Comparison of ENCODE assay signal across 9 mouse cellular contexts in the genomic region with DNA sequence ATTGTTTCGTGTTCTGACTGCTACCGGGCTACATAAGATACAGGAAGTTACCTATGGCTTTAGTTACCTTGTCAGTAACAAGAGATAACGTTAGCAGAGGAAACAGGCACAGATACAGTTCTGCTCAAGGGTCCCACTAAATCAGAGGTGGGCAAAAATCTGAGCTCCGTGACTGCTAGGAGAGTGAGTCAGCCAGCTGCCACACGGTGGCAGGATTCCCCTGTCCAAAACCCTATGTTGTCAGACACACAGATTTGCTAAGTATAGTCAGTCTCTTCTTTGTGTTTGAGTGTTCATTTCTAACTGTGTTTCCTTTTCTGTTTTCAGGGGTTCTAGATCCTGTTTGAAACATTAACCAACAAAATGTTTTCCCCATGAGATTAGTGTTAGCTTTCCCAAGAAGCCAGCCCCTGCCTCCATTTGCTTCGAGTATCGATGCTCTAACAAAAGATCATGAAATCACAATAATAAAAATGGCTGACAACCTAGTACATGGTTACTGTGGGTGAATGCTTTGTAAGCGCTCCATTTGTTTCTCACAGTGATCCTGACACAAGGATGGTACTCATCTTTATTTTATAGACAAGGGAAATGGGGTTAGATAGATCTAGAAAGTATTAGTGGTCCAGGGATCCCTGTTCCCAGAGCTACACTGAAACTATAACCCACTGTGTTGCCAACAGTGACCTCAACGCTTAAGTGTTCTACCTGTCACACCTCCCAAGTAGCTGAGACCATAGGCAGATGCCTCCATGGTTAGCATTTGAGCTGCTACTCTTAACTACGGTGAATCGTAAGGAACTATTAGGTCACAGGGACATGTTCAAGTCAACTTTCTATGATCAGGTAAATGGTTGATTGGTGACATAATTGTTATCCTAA. TPM values are rescaled to one million over a fixed set of nuclear protein-coding genes. Genes with fewer than 3 reads are reported as not detected.
DNase-seq lines count a peak whose midpoint lies in the region; ATAC-seq and TF ChIP-seq lines count a peak whose summit lies in the region.
"Had no signal": no experiment of that assay in that cellular context is flagged by ENCODE, and none has a peak within 500 bp of the region (broad histone marks: within the 10 kb centered on the region; RNA-seq: fewer than 3 reads in every experiment).

No protein-coding gene starts in this region.

- peak; percentile 56; the same call in 1 of the 2 replicates for TF ChIP-seq CTCF in cerebellum, adult 2 months (IDR thresholded peaks at IDR 0.05; ENCODE audit: borderline replicate concordance, insufficient read depth, low read depth, low read length)

- H3K9me3 ChIP-seq in forebrain, embryonic 11.5 days (ENCODE audit: control insufficient read depth, low read length): no peaks in the 10 kb centered on the region
- no peaks in the 10 kb centered on the region for H3K9me3 ChIP-seq in hindbrain, embryonic 14.5 days (ENCODE audit: control insufficient read depth, low read length)
- no peaks in the 10 kb centered on the region for H3K9me3 ChIP-seq in midbrain, embryonic 10.5 days (replicated peaks)

- WGBS in cerebellum, adult 2 months: 58% methylated on average over 11 of the region's 11 CpGs
- WGBS in forebrain, embryonic 11.5 days: 61% methylated on average over 11 of the region's 11 CpGs
- WGBS in hindbrain, embryonic 14.5 days: 59% methylated on average over 11 of the region's 11 CpGs
- 61% methylated on average over 11 of the region's 11 CpGs for WGBS in midbrain, embryonic 10.5 days

- no peak overlapping the region for H3K9ac ChIP-seq in forebrain, embryonic 11.5 days (ENCODE audit: low read length)
- H3K9ac ChIP-seq in hindbrain, embryonic 14.5 days: no peak overlapping the region

- H3K27me3 ChIP-seq in cerebellum, adult 2 months (ENCODE audit: control insufficient read depth, insufficient read depth, low read length): no peaks in the 10 kb centered on the region
- H3K27me3 ChIP-seq in forebrain, embryonic 11.5 days (ENCODE audit: control insufficient read depth, insufficient read depth, low read length): no peaks in the 10 kb centered on the region
- no peaks in the 10 kb centered on the region for H3K27me3 ChIP-seq in hindbrain, embryonic 14.5 days (ENCODE audit: control insufficient read depth, insufficient read depth, low read length)
- no peaks in the 10 kb centered on the region for H3K27me3 ChIP-seq in midbrain, embryonic 10.5 days (ENCODE audit: low read depth, poor library complexity, severe bottlenecking)

- no peak overlapping the region for H3K27ac ChIP-seq in cerebellum, adult 2 months (ENCODE audit: insufficient read depth, low read length)
- H3K27ac ChIP-seq in forebrain, embryonic 11.5 days (ENCODE audit: low read depth, low read length): no peak overlapping the region
- no peak overlapping the region for H3K27ac ChIP-seq in hindbrain, embryonic 14.5 days
- H3K27ac ChIP-seq in midbrain, embryonic 10.5 days (replicated peaks): 0 out of 2 replicates have a peak overlapping the region, but pooled peaks have one; percentile 13

- TF ChIP-seq POLR2A in cerebellum, adult 2 months (IDR thresholded peaks at IDR 0.05; ENCODE audit: borderline replicate concordance, insufficient read depth, low read length): no peak

- H3K36me3 ChIP-seq in forebrain, embryonic 11.5 days (ENCODE audit: control insufficient read depth, insufficient read depth, low read length): peaks cover 3% of the 10 kb centered on the region
- H3K36me3 ChIP-seq in hindbrain, embryonic 14.5 days (replicated peaks; ENCODE audit: control insufficient read depth, insufficient read depth): peaks cover 3% of the 10 kb centered on the region
- peaks cover 4% of the 10 kb centered on the region for H3K36me3 ChIP-seq in midbrain, embryonic 10.5 days

- no peak for DNase-seq in cerebellum, adult 2 months
- peak; percentile 55 for DNase-seq in MN1 (ENCODE audit: low spot score)
- DNase-seq in forebrain, embryonic 11.5 days (ENCODE audit: low spot score): peak; percentile 77
- peak; percentile 79 for DNase-seq in hindbrain, embryonic 14.5 days (ENCODE audit: low spot score)
- DNase-seq in layer of hippocampus, postnatal 10 days (ENCODE audit: low spot score in 2 of 2): peak; percentile 70 to 77
- DNase-seq in midbrain, embryonic 10.5 days (ENCODE audit: low spot score): peak; percentile 65
- DNase-seq in testis, postnatal 10 days (ENCODE audit: low spot score): peak; percentile 78

- no peak overlapping the region for H3K4me3 ChIP-seq in cerebellum, adult 2 months (replicated peaks; ENCODE audit: insufficient read depth, low read depth, low read length)
- H3K4me3 ChIP-seq in forebrain, embryonic 11.5 days (ENCODE audit: low read depth, low read length): no peak overlapping the region
- no peak overlapping the region for H3K4me3 ChIP-seq in hindbrain, embryonic 14.5 days (replicated peaks; ENCODE audit: low read length)
- no peak overlapping the region for H3K4me3 ChIP-seq in midbrain, embryonic 10.5 days

- H3K4me2 ChIP-seq in forebrain, embryonic 11.5 days (ENCODE audit: low read depth, low read length, severe bottlenecking): no peak overlapping the region
- no peak overlapping the region for H3K4me2 ChIP-seq in hindbrain, embryonic 14.5 days (replicated peaks)

- ATAC-seq in cerebellum, adult (ENCODE audit: insufficient number of reproducible peaks, low FRiP score, low TSS enrichment): no peak; the same call in 1 of the 2 replicates
- ATAC-seq in forebrain, embryonic 11.5 days (replicated peaks; ENCODE audit: low FRiP score): peak; percentile 78
- peak; percentile 92 for ATAC-seq in hindbrain, embryonic 14.5 days (ENCODE audit: low FRiP score)

- no peaks in the 10 kb centered on the region for H3K4me1 ChIP-seq in cerebellum, adult 2 months (ENCODE audit: control insufficient read depth, insufficient read depth, low read length)
- no peaks in the 10 kb centered on the region for H3K4me1 ChIP-seq in forebrain, embryonic 11.5 days (replicated peaks; ENCODE audit: control insufficient read depth, insufficient read depth, low read length)
- H3K4me1 ChIP-seq in hindbrain, embryonic 14.5 days (replicated peaks; ENCODE audit: control insufficient read depth, insufficient read depth, low read length): no peaks in the 10 kb centered on the region
- no peaks in the 10 kb centered on the region for H3K4me1 ChIP-seq in midbrain, embryonic 10.5 days

RNA-seq across cellular contexts. Expression of a gene that starts 15.3 kb away (rescaled TPM):
- polyA plus RNA-seq in cerebellum, adult 2 months (2012; rRNA removed): 15.2 and 15.9 TPM in 2 replicates
- 35.1 and 37.4 TPM in 2 replicates for polyA plus RNA-seq in forebrain, embryonic 11.5 days (2014; fragmentation: Nextera tagmentation; extraction: Ambion mirVana)
- polyA plus RNA-seq in hindbrain, embryonic 14.5 days (2014; fragmentation: Nextera tagmentation; extraction: Ambion mirVana): 13.4 and 14.9 TPM in 2 replicates
- total RNA-seq in layer of hippocampus, postnatal 10 days (2021): 10 to 100 TPM; 12.6 to 13.5 TPM
- 45.8 and 52.2 TPM in 2 replicates for polyA plus RNA-seq in midbrain, embryonic 10.5 days (2016; fragmentation: Nextera tagmentation; extraction: Ambion mirVana)

RNA-seq across cellular contexts. Expression of a gene that starts 15.3 kb away (rescaled TPM):
- polyA plus RNA-seq in cerebellum, adult 2 months (2012; rRNA removed): 12.7 and 13.3 TPM in 2 replicates
- 112 and 146 TPM in 2 replicates for polyA plus RNA-seq in forebrain, embryonic 11.5 days (2014; fragmentation: Nextera tagmentation; extraction: Ambion mirVana)
- 61.3 and 66.5 TPM in 2 replicates for polyA plus RNA-seq in hindbrain, embryonic 14.5 days (2014; fragmentation: Nextera tagmentation; extraction: Ambion mirVana)
- total RNA-seq in layer of hippocampus, postnatal 10 days (2021): 10 to 100 TPM; 16.3 to 25.7 TPM
- polyA plus RNA-seq in midbrain, embryonic 10.5 days (2016; fragmentation: Nextera tagmentation; extraction: Ambion mirVana): 122 and 139 TPM in 2 replicates

RNA-seq across cellular contexts. Expression of a gene that starts 30.8 kb away (rescaled TPM):
- 17.6 and 19.2 TPM in 2 replicates for polyA plus RNA-seq in cerebellum, adult 2 months (2012; rRNA removed)
- polyA plus RNA-seq in forebrain, embryonic 11.5 days (2014; fragmentation: Nextera tagmentation; extraction: Ambion mirVana): 17.3 and 18.3 TPM in 2 replicates
- 12.5 and 13.0 TPM in 2 replicates for polyA plus RNA-seq in hindbrain, embryonic 14.5 days (2014; fragmentation: Nextera tagmentation; extraction: Ambion mirVana)
- total RNA-seq in layer of hippocampus, postnatal 10 days (2021): 10 to 100 TPM; 17.3 to 17.7 TPM
- 12.9 TPM in 2 replicates for polyA plus RNA-seq in midbrain, embryonic 10.5 days (2016; fragmentation: Nextera tagmentation; extraction: Ambion mirVana)

RNA-seq across cellular contexts. Expression of a gene that starts 57.4 kb away (rescaled TPM):
- polyA plus RNA-seq in cerebellum, adult 2 months (2012; rRNA removed): not detected in 2 replicates
- not detected in 2 replicates for polyA plus RNA-seq in forebrain, embryonic 11.5 days (2014; fragmentation: Nextera tagmentation; extraction: Ambion mirVana)
- not detected in 2 replicates for polyA plus RNA-seq in hindbrain, embryonic 14.5 days (2014; fragmentation: Nextera tagmentation; extraction: Ambion mirVana)
- not detected for total RNA-seq in layer of hippocampus, postnatal 10 days (2021)
- polyA plus RNA-seq in midbrain, embryonic 10.5 days (2016; fragmentation: Nextera tagmentation; extraction: Ambion mirVana): not detected in 2 replicates
- polyA plus RNA-seq: large intestine, adult 2 months had no signal

Comparison
In these comparisons a context has a peak if more than half of its experiments do, and no peak if none do; other contexts are left out.
1. DNase-seq: peak in MN1 (single experiment), forebrain, embryonic 11.5 days (single experiment), hindbrain, embryonic 14.5 days (single experiment), layer of hippocampus, postnatal 10 days (2 of 2), midbrain, embryonic 10.5 days (single experiment) and testis, postnatal 10 days (single experiment); none in cerebellum, adult 2 months (0 of 2).